Mouse (Mus musculus) small intestine, adult 2 months (tissue): ENCODE results near the gene Mllt1. TPM values are rescaled to one million over a fixed set of nuclear protein-coding genes. Genes with fewer than 3 reads are reported as not detected.
"Not testable (repeated sequence)": the region's sequence is repeated elsewhere in the genome, so short reads cannot be mapped to it uniquely, and the experiment has no call there.

ENCODE experiments used
- H3K27ac ChIP-seq: fragments of 200-500 bp; 2 replicates; pipeline ENCODE4 v1.5.1; 2012; ENCODE audit warnings: low read depth, low read length, control low read depth, inconsistent platforms; ENCODE audit not compliant: insufficient read depth
- H3K27me3 ChIP-seq: fragments of 200-500 bp; 2 replicates; pipeline ENCODE4 v1.6.1; 2012; ENCODE audit warnings: mild to moderate bottlenecking, moderate library complexity, low read length, inconsistent platforms; ENCODE audit not compliant: control insufficient read depth, insufficient read depth
- H3K36me3 ChIP-seq: fragments of 200-500 bp; 2 replicates; pipeline ENCODE4 v1.6.1; 2012; ENCODE audit warnings: mild to moderate bottlenecking, low read length, control low read depth, inconsistent platforms; ENCODE audit not compliant: control insufficient read depth, insufficient read depth
- H3K4me1 ChIP-seq: fragments of 200-500 bp; 2 replicates; pipeline ENCODE4 v1.6.1; 2012; ENCODE audit warnings: low read length, inconsistent platforms, mixed read lengths; ENCODE audit not compliant: control insufficient read depth, insufficient read depth, insufficient read length
- H3K4me3 ChIP-seq: fragments of 200-500 bp; 2 replicates; pipeline ENCODE4 v1.5.1; 2012; ENCODE audit warnings: low read depth, mild to moderate bottlenecking, control low read depth, inconsistent platforms, low read length, moderate library complexity
- CTCF ChIP-seq: fragments of 200-500 bp; IDR thresholded peaks from 2 replicates; pipeline ENCODE4 v1.5.1; 2012; ENCODE audit warnings: low read depth, mild to moderate bottlenecking, control low read depth, inconsistent platforms, low read length, moderate library complexity, mixed read lengths; ENCODE audit not compliant: insufficient replicate concordance, insufficient read length; ENCODE audit errors: extremely low read depth
- POLR2A ChIP-seq: fragments of 200-500 bp; IDR thresholded peaks from 2 replicates; pipeline ENCODE4 v1.6.1; 2012; ENCODE audit warnings: low read depth, mild to moderate bottlenecking, control low read depth, inconsistent platforms, low read length, moderate library complexity
- WGBS: fragments of 180-500 bp; shearing (Covaris S2); methylation state at CpG from one replicate; pipeline ENCODE4 v1.1.7; 2018; 5-methylcytosine and 5-hydroxymethylcytosine counted together
- polyA plus RNA-seq: library from polyadenylated mRNA; depleted of rRNA; stranded (reverse); fragments of >200 nt; gene quantifications from 2 replicates; pipeline ENCODE4 v1.2.3, GENCODE M21; 2012

Gene Mllt1
- polyA plus RNA-seq, 1 experiment = 46.3 TPM

DNA sequence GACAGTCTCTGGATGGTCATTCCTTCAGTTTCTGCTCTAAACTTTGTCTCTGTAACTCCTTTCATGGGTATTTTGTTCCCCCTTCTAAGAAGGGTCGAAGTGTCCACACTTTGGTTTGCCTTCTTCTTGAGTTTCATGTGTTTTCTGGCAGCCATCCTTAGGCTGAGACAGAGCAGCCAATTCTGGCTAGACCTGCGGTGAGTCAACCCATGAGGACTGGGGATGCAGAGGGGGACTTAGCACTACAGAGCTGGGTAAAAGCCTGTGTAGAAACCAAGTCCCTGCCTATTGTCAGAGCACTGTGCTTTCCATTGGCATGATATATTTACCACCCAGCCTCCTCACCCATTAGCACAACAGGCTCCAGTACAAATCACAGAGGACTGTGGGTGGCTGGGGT lies 18.0 kb downstream of the Mllt1 start:
- 89% methylated on average over 2 of the region's 2 CpGs for WGBS

DNA sequence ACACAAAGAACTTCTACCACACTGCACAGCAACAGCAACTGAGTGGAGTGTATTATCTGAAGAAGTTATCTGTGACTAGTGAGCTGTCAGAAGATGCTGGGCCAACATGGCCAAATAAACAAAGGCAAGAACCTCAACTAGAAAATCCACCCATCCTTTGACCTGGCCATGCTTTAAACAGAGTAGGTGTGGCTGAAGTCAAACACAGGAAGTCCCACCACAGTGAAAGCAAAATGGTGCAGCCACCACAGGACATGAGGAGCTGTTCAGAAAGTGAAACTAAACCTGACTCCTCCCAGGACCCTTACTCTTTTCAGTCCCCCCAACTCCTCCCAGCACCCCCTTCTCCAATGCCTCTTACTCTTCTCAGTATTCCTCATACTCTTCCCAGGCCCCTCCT lies 21.8 kb downstream of the Mllt1 start:
- Histone ChIP-seq H3K27me3 (no peaks in the 10 kb centered on the region), H3K36me3 (peaks cover 4% of the 10 kb centered on the region; the same call in 1 of the 2 replicates), H3K4me1 (peaks cover under 1% of the 10 kb centered on the region; the same call in 1 of the 2 replicates), H3K27ac (no peak overlapping the region), H3K4me3 (no peak overlapping the region)
- no peak for TF ChIP-seq POLR2A
- no peak for TF ChIP-seq CTCF

More for the DNA sequence above, 18.0 kb downstream of the Mllt1 start:
- no peak overlapping the region for H3K27ac ChIP-seq
- peaks cover 20% of the 10 kb centered on the region for H3K36me3 ChIP-seq
- no peaks in the 10 kb centered on the region for H3K27me3 ChIP-seq
- TF ChIP-seq CTCF (no peak), POLR2A (no peak)
- H3K4me1 ChIP-seq = no peaks in the 10 kb centered on the region; the same call in 1 of the 2 replicates
- H3K4me3 ChIP-seq = no peak overlapping the region

DNA sequence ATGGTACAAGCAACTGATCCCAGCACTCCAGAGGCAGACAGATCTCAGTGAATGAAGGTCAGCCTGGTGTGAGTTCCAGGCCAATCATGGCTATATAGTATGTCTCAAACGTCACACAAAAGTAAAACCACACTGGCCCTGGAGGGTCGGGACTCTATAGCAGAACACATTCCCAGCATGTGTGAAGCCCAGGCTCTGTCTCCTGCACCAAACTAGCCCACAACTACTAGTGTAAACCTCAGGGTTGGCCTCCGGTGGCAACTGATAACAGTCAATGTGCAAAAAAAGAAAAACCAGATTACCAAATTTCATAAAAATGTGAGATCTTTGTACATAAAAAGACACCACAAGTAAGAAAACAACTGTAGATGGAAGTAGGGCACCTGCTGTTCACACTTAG lies 22.2 kb downstream of the Mllt1 start:
- no peak for TF ChIP-seq CTCF
- TF ChIP-seq POLR2A = no peak
- H3K4me3 ChIP-seq = no peak overlapping the region
- H3K27me3 ChIP-seq = no peaks in the 10 kb centered on the region
- peaks cover 4% of the 10 kb centered on the region for H3K4me1 ChIP-seq
- 85% methylated on average over 3 of the region's 3 CpGs for WGBS
- H3K27ac ChIP-seq = no peak overlapping the region
- peaks cover 4% of the 10 kb centered on the region; the same call in 1 of the 2 replicates for H3K36me3 ChIP-seq

DNA sequence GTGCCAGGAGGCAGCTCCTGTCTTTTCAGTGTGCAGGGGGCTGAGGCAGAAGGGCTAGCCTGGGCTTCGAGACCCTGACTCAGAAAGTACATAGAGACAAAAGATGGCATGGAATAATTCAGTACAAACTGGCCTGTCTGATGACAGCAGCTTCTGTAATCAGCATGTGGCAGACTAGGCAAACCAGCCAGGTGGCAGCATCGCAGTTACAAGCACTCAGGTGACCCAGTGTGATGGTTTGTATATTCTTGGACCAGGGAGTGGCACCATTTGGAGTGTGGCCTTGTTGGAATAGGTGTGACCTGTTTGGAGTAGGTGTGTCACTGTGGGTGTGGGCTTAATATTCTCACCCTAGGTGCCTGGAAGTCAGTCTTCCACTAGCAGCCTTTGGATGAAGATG lies 25.5 kb downstream of the Mllt1 start:
- 61% methylated on average over 2 of the region's 2 CpGs for WGBS
- H3K4me1 ChIP-seq = peaks cover 17% of the 10 kb centered on the region
- H3K36me3 ChIP-seq, H3K27me3 ChIP-seq, H3K4me3 ChIP-seq, H3K27ac ChIP-seq: not testable (repeated sequence)

DNA sequence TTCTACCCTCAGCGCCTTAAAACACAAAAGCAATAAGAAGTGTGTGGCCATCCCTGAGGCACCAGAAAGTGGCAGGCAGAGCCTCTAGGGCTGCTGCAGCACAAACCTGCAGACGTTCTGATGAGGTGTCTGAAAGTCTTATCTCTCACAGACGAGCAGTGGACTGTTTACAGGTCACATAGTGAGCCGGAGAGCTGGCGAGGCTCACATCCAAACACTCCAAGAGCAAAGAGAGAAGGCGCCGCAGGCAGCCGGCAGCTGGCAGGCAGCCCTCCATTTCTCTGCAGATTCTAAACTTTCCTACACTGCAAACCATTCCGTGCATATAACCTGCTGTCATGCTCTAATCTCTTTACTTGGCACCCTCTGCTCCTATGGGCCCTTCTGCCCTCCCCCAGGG lies 27.3 kb downstream of the Mllt1 start:
- TF ChIP-seq POLR2A = no peak
- TF ChIP-seq CTCF = no peak
- 24% methylated on average over 9 of the region's 9 CpGs for WGBS
- H3K36me3 ChIP-seq = peaks cover 6% of the 10 kb centered on the region; the same call in 1 of the 2 replicates

DNA sequence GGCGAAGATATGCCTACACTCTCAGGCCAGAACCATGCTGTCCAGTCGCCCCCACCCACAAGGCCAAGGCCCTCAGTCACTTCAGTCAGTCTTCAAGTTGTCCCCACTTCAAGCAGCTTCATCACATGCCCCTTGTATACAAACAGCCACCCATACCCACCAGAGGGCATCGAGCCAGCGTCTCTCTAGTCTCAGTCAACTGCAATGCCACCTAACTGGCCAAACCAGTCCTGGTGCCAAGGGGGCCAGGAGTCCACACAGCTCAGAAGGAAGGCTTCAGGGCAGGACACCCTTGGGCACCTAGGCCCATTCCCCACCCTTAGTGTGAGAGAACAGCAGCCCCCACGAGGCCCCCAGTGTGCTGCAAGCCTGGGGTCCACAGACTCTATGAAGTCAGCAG lies 28.1 kb downstream of the Mllt1 start:
- Histone ChIP-seq H3K27ac (no peak overlapping the region), H3K4me3 (no peak overlapping the region), H3K36me3 (peaks cover 9% of the 10 kb centered on the region), H3K27me3 (no peaks in the 10 kb centered on the region), H3K4me1 (peaks cover 17% of the 10 kb centered on the region)
- 35% methylated on average over 5 of the region's 5 CpGs for WGBS
- TF ChIP-seq CTCF (no peak), POLR2A (no peak)

More for the DNA sequence above, 27.3 kb downstream of the Mllt1 start:
- peaks cover 17% of the 10 kb centered on the region for H3K4me1 ChIP-seq
- H3K4me3 ChIP-seq = no peak overlapping the region
- no peak overlapping the region for H3K27ac ChIP-seq
- no peaks in the 10 kb centered on the region for H3K27me3 ChIP-seq

DNA sequence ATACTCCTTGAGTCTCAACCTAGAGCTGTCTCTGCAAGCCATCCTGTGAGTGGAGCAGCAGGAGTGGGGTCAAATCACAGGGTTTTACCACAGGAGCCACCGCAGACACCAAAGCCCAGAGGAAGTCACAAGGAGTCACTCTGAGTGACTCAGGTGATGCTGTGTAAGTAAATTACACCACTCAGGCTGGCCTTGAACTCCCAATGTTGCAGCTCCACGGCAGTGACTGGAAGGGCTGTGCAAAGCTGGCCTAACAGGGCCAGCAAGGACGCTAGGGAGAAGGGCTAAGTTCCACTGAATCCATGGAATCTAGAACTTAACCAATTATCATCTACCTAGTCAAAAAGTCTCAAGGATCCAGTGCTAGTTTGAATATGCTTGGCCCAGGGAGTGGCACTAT lies 29.0 kb downstream of the Mllt1 start:
- 64% methylated on average over 3 of the region's 3 CpGs for WGBS
- TF ChIP-seq CTCF (no peak), POLR2A (no peak)
- Histone ChIP-seq H3K36me3 (peaks cover 18% of the 10 kb centered on the region), H3K4me3 (no peak overlapping the region), H3K27ac (no peak overlapping the region), H3K4me1 (peaks cover 17% of the 10 kb centered on the region), H3K27me3 (no peaks in the 10 kb centered on the region)

DNA sequence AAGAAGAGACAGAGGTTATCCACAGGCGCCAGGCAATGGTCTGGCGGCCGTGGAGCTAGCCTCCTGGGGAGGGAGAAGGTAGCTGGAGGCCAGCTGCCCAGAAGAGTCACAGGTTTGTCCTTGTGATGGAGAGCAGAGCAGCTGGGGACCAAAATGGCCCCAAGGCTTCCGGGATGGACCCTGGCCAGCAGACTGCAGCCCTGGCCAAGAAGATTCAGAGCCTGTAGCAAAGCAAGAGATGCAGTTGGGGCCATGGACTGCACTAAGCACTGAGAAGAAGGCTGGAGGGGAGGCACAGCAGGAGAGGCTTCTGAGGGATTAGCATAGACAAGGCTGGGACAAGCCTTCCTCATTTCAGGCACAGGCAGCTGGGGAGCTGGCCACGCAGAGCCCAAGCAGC lies 32.5 kb downstream of the Mllt1 start:
- Histone ChIP-seq H3K4me3 (no peak overlapping the region), H3K27ac (no peak overlapping the region), H3K27me3 (no peaks in the 10 kb centered on the region), H3K4me1 (peaks cover 9% of the 10 kb centered on the region; the same call in 1 of the 2 replicates), H3K36me3 (peaks cover 35% of the 10 kb centered on the region)
- TF ChIP-seq CTCF (no peak), POLR2A (no peak)
- 91% methylated on average over 5 of the region's 5 CpGs for WGBS
